Mouse (Mus musculus) hindbrain, embryonic 14.5 days (tissue): ENCODE measurements at regions not wholly inside any gene's neighbourhood (a gene's known extent, or its start where the extent isn't known, plus 50 kb on each side); places are given as distances from the start of the nearest gene placed in this dataset.
A peak's percentile ranks its signal among the peaks of the same experiment; 100 is the strongest.
"Not testable (repeated sequence)": the region's sequence is repeated elsewhere in the genome, so short reads cannot be mapped to it uniquely, and the experiment has no call there.

ENCODE experiments used
- ATAC-seq: fragments of 200-750 bp; cut with Nextera tagmentation; 2 replicates; pipeline ENCODE4 v1.8.0; 2017; ENCODE audit warnings: moderate number of reproducible peaks, mild to moderate bottlenecking, moderate TSS enrichment, moderate library complexity; ENCODE audit not compliant: low FRiP score
- DNase-seq: peaks from one replicate; pipeline ENCODE4 v3.0.0-alpha.2; 2015; ENCODE audit warnings: low spot score
- H3K27ac ChIP-seq: fragments of 300-500 bp; sonication (generic); 2 replicates; pipeline ENCODE4 v1.5.1; 2014; ENCODE audit warnings: mild to moderate bottlenecking, moderate library complexity
- H3K27me3 ChIP-seq: fragments of 300-500 bp; sonication (generic); 2 replicates; pipeline ENCODE4 v1.6.1; 2014; ENCODE audit warnings: mild to moderate bottlenecking, low read length, mixed read lengths; ENCODE audit not compliant: control insufficient read depth, insufficient read depth
- H3K36me3 ChIP-seq: fragments of 300-500 bp; sonication (generic); replicated peaks from 2 replicates; pipeline ENCODE4 v1.6.1; 2014; ENCODE audit not compliant: control insufficient read depth, insufficient read depth
- H3K4me1 ChIP-seq: fragments of 300-500 bp; sonication (generic); replicated peaks from 2 replicates; pipeline ENCODE4 v1.6.1; 2014; ENCODE audit warnings: antibody characterized with exemption, low read length, mixed read lengths; ENCODE audit not compliant: control insufficient read depth, insufficient read depth
- H3K4me2 ChIP-seq: fragments of 300-500 bp; sonication (generic); replicated peaks from 2 replicates; pipeline ENCODE4 v1.6.1; 2014; ENCODE audit warnings: mild to moderate bottlenecking, moderate library complexity
- H3K4me3 ChIP-seq: fragments of 300-500 bp; sonication (generic); replicated peaks from 2 replicates; pipeline ENCODE4 v1.5.1; 2014; ENCODE audit warnings: mild to moderate bottlenecking, low read length
- H3K9ac ChIP-seq: fragments of 300-500 bp; sonication (generic); 2 replicates; pipeline ENCODE4 v1.6.1; 2014
- H3K9me3 ChIP-seq: fragments of 300-500 bp; sonication (generic); 2 replicates; pipeline ENCODE4 v1.6.1; 2016; ENCODE audit warnings: low read length; ENCODE audit not compliant: control insufficient read depth
- WGBS: fragments of 180-500 bp; shearing (Covaris S2); extraction: QIAGEN DNeasy Blood & Tissue Kit; methylation state at CpG from one replicate; pipeline ENCODE4 v1.1.7; 2014; 5-methylcytosine and 5-hydroxymethylcytosine counted together

DNA sequence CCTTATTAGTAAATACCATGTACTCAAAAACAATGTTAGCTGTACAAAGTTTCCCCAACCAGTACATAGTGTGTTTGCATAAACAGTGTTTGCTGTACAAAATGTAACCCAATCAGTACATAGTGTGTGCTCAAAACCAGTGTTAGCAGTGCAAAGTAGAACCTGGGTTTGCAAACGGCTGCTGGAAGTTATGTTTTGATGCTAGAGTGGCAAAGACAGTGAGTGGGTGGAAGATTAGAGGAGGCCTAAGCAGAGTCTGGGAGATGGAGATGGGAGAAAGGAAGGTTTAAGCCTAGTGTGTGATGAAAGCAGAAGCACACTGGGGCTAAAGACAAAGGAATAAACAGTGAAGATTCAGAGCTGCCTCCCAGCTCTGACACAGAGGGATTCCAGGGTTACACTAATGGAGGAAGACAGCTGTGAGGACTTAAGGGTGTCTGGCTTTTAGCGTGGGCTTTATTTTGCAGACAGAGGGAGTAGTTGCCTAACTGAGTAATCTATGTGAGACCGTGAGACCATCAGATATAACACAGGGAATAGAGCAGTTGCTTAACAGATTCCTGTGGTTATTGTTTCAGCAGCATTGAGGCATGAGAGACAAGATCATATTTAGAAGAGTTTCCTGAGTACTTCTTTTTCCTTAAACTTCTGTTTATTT is 396.0 kb downstream of the Rprm start:
- no peak for ATAC-seq

DNA sequence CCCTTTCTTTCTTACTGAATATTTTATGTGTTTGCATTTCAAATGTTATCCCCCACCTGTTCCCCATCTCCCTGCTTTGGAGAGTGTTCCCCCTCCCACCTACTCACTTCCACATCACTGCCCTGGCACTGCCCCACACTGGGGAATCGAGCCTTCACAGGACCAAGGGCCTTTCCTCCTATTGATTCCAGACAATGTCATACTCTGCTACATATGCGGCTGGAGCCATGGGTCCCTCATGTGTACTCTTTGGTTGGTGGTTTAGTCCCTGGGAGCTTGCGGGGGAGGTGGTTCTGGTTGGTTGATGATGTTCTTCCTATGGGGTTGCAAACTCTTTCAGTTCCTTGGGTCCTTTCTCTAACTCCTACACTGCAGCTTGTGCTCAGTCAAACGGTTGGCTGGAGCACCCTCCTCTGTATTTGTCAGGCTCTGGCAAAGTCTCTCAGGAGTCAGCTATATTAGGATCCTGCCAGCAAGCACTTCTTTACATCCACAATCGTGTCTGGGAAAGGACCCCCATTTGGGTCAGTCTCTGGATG is 393.7 kb downstream of the Rprm start:
- no peaks in the 10 kb centered on the region for H3K9me3 ChIP-seq
- no peak overlapping the region for H3K4me3 ChIP-seq
- no peak overlapping the region for H3K27ac ChIP-seq
- no peaks in the 10 kb centered on the region for H3K4me1 ChIP-seq
- no peak overlapping the region for H3K9ac ChIP-seq
- no peaks in the 10 kb centered on the region for H3K36me3 ChIP-seq
- H3K4me2 ChIP-seq = no peak overlapping the region
- ATAC-seq = no peak
- no peak for DNase-seq
- no peaks in the 10 kb centered on the region for H3K27me3 ChIP-seq
- 58% methylated on average over 5 of the region's 5 CpGs for WGBS

More for the DNA sequence above, 396.0 kb downstream of the Rprm start:
- Histone ChIP-seq H3K36me3 (no peaks in the 10 kb centered on the region), H3K4me1 (no peaks in the 10 kb centered on the region), H3K9ac (no peak overlapping the region), H3K27me3 (no peaks in the 10 kb centered on the region), H3K4me2 (no peak overlapping the region), H3K4me3 (no peak overlapping the region), H3K27ac (no peak overlapping the region), H3K9me3 (no peaks in the 10 kb centered on the region)
- 51% methylated on average over 3 of the region's 3 CpGs for WGBS
- DNase-seq = no peak

DNA sequence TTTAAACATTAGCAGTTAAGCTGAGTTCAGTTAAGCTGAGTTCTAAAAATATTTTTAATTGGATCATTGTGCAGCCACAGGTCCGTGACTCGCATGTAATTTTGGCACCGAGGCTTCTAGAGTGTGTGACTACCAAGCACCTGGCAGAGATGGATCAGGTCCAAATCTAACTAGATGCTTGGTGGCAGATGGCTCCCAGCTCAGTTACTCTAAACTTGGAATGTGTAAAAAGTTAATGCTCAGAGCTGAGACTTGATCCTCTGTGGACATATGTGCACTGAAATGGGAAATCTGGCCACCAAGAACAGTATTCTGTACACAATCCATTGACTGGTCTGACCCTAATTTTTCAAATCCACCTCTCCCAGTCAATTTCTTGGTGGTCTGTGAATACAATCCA is 374.1 kb downstream of the Rprm start:
- DNase-seq = peak; percentile 52
- Histone ChIP-seq H3K9ac (no peak overlapping the region), H3K36me3 (no peaks in the 10 kb centered on the region), H3K27me3 (no peaks in the 10 kb centered on the region), H3K9me3 (no peaks in the 10 kb centered on the region), H3K4me3 (no peak overlapping the region), H3K4me2 (no peak overlapping the region), H3K4me1 (no peaks in the 10 kb centered on the region), H3K27ac (0 out of 2 replicates have a peak overlapping the region, but pooled peaks have one; percentile 26)
- ATAC-seq = peak; percentile 59; the same call in 1 of the 2 replicates
- 62% methylated on average over 3 of the region's 3 CpGs for WGBS

DNA sequence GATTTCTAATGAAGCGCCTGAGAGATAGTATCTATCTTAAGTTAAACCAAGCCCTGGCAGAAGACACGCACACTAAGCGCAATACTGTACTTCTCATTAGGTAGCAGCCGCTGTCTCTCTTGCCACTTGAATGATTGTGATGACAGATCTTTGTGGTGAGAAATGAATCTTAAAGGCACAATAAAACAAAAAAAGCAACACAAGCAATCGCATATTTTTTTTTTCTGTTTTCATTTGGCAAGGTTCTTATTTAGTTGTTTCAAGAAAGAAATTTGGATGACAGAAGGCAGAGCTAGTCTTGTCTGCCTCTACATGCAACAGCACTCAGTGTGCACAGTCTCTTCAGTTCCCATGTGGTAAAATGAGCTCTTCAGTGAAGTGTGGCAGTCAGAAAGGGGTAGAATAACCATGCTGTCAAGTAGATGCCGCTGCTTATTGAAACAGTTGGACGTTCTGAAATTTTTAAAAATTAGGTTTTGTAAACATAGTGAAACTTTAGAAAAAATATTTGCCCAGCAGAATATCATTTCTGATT is 372.2 kb downstream of the Rprm start:
- Histone ChIP-seq H3K36me3 (no peaks in the 10 kb centered on the region), H3K9me3 (no peaks in the 10 kb centered on the region), H3K4me1 (no peaks in the 10 kb centered on the region), H3K27ac (no peak overlapping the region), H3K4me3 (no peak overlapping the region), H3K4me2 (no peak overlapping the region), H3K27me3 (no peaks in the 10 kb centered on the region), H3K9ac (no peak overlapping the region)
- DNase-seq (no peak), ATAC-seq (no peak)
- 88% methylated on average over 7 of the region's 7 CpGs for WGBS

DNA sequence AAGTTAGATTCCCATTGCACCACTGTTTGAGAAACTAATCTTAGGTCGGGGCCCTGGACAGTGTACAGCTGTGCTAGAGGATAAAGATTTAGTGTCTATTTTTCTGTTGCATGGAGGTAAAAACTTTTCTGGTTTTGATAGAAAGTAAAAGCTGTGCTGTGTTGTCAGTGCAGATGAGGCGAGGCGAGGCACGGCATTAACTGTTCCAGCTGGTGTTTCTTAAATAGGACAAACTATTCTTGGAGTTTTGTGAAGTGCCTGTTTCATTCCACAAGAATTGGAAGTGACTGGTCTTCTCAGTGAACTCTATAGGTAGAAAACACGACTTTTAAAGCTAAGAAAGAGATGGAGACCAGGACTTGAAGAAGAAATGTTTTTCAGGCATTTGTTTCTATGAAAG is 370.3 kb downstream of the Rprm start:
- WGBS = 75% methylated on average over 5 of the region's 5 CpGs
- no peak overlapping the region for H3K9ac ChIP-seq
- ATAC-seq = no peak
- H3K4me3 ChIP-seq = no peak overlapping the region
- H3K36me3 ChIP-seq = no peaks in the 10 kb centered on the region
- no peaks in the 10 kb centered on the region for H3K27me3 ChIP-seq
- no peaks in the 10 kb centered on the region for H3K4me1 ChIP-seq
- no peak for DNase-seq
- no peak overlapping the region for H3K27ac ChIP-seq
- no peak overlapping the region for H3K4me2 ChIP-seq
- no peaks in the 10 kb centered on the region for H3K9me3 ChIP-seq

DNA sequence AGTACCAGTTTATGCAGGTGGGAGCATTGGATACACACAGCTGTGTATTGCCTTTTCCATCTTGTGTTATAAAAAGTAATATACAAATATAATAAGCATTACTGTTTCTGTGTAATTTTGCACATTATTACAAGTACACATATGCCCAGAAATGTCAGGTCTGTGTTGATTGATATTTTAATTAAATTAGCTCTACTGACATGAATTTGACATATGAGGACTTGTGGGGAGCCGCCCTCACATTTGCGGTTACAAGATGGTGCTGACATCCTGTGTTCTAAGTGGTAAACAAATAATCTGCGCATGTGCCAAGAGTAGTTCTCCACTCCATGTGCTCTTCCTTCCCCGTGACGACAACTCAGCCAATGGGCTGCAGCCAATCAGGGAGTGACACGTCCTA is 362.1 kb downstream of the Rprm start:
- ATAC-seq (no peak), DNase-seq (no peak)
- H3K4me3 ChIP-seq = no peak overlapping the region
- H3K4me2 ChIP-seq = no peak overlapping the region
- no peak overlapping the region for H3K27ac ChIP-seq
- H3K9me3 ChIP-seq = no peaks in the 10 kb centered on the region
- H3K36me3 ChIP-seq = no peaks in the 10 kb centered on the region
- H3K27me3 ChIP-seq = no peaks in the 10 kb centered on the region
- no peak overlapping the region for H3K9ac ChIP-seq
- no peaks in the 10 kb centered on the region for H3K4me1 ChIP-seq
- 87% methylated on average over 6 of the region's 6 CpGs for WGBS

DNA sequence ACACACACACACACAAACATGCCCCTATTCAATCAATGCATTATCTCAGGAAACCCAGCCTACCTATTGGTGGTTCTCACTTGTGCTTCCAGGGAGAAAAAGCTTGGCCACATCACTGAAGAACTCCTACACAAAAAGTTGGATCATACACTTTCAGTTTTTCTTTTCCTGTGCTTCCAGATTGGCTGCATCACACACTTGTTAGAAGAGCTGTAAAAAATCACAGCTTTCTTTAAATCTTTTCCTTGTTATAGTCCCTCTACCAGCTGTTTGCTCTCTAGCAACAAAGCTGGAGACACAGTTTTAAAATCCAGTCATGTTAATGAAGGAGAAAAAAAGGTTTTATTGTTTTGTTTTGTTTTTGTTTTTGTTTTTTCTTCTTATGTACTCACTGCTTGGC is 356.7 kb downstream of the Rprm start:
- DNase-seq = no peak
- H3K4me2 ChIP-seq = no peak overlapping the region
- H3K36me3 ChIP-seq = no peaks in the 10 kb centered on the region
- H3K4me3 ChIP-seq = no peak overlapping the region
- ATAC-seq = no peak
- H3K9me3 ChIP-seq = no peaks in the 10 kb centered on the region
- no peaks in the 10 kb centered on the region for H3K4me1 ChIP-seq
- H3K27me3 ChIP-seq = no peaks in the 10 kb centered on the region
- H3K27ac ChIP-seq = no peak overlapping the region
- H3K9ac ChIP-seq = no peak overlapping the region

DNA sequence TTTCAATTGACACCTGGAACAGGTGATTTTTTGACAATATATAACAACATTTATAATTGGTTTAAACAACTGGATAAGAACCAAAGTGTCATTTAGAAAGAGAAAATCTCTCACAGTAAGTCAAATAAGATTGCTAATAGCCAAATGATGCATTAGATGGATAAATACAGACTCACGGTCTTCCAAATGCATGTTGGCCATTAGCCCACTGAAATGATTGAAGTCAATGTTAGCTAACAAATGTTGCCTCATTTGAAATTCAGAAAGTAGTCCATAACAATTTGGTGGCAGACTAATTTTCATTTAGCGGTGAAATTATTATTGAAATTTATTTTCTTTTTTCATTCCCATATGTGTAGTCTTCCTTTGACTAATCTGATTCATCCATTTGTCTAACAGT is 354.9 kb downstream of the Rprm start:
- Histone ChIP-seq H3K36me3 (no peaks in the 10 kb centered on the region), H3K4me3 (no peak overlapping the region), H3K4me2 (no peak overlapping the region), H3K4me1 (no peaks in the 10 kb centered on the region), H3K9ac (no peak overlapping the region), H3K9me3 (no peaks in the 10 kb centered on the region), H3K27me3 (no peaks in the 10 kb centered on the region), H3K27ac (no peak overlapping the region)
- DNase-seq (no peak), ATAC-seq (no peak)
- WGBS = 93% methylated on average over 2 of the region's 2 CpGs

DNA sequence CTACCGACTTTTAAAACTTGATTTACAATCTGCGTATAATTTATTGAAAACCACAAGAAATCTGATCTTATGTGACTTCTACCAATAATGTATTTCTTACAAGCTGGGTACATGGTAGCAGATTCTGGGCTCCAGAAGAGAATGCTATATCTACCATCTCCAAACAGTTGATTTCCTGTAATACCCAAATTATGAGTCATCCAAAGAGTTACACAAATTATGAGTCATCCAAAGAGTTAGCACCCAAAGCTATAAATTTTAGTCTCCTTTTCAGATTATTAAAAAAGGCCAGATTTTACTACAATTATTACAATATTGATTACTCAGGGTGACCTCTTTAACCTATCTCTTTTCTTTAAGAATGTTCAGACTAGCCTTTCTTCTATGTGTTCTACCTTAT is 321.9 kb downstream of the Rprm start:
- no peak overlapping the region for H3K9ac ChIP-seq
- no peak overlapping the region for H3K27ac ChIP-seq
- no peaks in the 10 kb centered on the region for H3K36me3 ChIP-seq
- H3K4me2 ChIP-seq = no peak overlapping the region
- H3K4me3 ChIP-seq = no peak overlapping the region
- no peaks in the 10 kb centered on the region for H3K9me3 ChIP-seq
- H3K27me3 ChIP-seq = no peaks in the 10 kb centered on the region
- no peak for DNase-seq
- 92% methylated on average over 2 of the region's 2 CpGs for WGBS
- H3K4me1 ChIP-seq = no peaks in the 10 kb centered on the region
- ATAC-seq = no peak

DNA sequence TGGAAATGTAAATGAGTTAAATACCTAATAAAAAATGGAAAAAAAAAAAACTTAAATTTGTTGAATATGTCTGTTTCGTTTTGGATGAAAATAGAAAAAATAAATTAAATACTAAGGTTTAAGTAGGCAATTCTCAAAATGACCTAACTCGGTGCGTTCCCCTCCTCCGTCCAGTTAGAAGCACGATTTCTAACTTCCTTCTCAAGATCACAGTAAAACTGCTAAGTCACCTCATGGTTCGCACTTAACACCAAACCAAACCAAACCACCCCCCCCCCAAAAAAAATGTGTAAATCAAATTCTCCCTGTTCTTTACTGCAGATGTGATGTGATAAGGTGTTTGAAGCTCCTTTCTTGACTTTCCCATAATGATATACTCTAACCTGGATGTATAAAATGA is 303.3 kb downstream of the Rprm start:
- not testable (repeated sequence) for H3K4me1 ChIP-seq, ATAC-seq

More for the DNA sequence above, 303.3 kb downstream of the Rprm start:
- H3K4me2 ChIP-seq, H3K9me3 ChIP-seq, H3K4me3 ChIP-seq, H3K9ac ChIP-seq, H3K36me3 ChIP-seq, H3K27ac ChIP-seq, DNase-seq, H3K27me3 ChIP-seq: not testable (repeated sequence)
- WGBS = 81% methylated on average over 2 of the region's 6 CpGs
